ENCODE assay signal across 7 mouse cellular contexts in the genomic region with DNA sequence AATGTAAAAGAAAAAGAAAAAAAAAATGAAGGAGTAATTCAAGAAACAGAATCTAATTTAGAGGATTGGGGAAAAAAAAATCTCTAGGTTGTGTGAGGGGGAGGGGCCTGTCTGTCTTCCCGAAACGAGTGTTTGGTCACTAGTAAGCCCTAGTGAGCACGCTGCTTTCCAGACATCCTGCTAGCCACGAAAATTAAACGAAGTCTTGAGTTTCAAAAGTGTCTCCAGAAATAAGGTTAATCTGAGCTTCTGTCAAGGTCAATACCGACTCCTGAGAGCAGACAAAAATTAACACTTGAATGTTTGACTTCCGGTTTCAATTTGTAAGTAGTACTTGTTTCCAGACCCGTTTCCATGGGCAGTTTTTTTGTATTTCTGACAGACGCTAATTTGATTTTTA. TPM values are rescaled to one million over a fixed set of nuclear protein-coding genes. Genes with fewer than 3 reads are reported as not detected.
DNase-seq lines count a peak whose midpoint lies in the region; ATAC-seq and TF ChIP-seq lines count a peak whose summit lies in the region.

No protein-coding gene starts in this region.

- peak; percentile 15 for DNase-seq in urinary bladder, postnatal 36 days (ENCODE audit: low spot score in 2 of 2)
- no peak for DNase-seq in urinary bladder, adult 18-20 months (ENCODE audit: low spot score in 2 of 2)
- DNase-seq in cerebellum, adult 9-11 months = peak; percentile 31
- DNase-seq in heart, embryonic 10.5 days (ENCODE audit: low spot score) = no peak
- peak; percentile 9 to 18 for DNase-seq in kidney, adult 8-10 months
- peak; percentile 52 for DNase-seq in lung, postnatal 0 days (ENCODE audit: low spot score)
- DNase-seq in right cerebral cortex, postnatal 4 days = peak; percentile 16

- H3K36me3 ChIP-seq in heart, embryonic 10.5 days = no peaks in the 10 kb centered on the region
- no peaks in the 10 kb centered on the region for H3K36me3 ChIP-seq in lung, postnatal 0 days (ENCODE audit: insufficient read depth, low read length)

- H3K9me3 ChIP-seq in heart, embryonic 10.5 days = no peaks in the 10 kb centered on the region
- H3K9me3 ChIP-seq in lung, postnatal 0 days (ENCODE audit: low read length) = no peaks in the 10 kb centered on the region

- H3K9ac ChIP-seq in lung, postnatal 0 days (replicated peaks; ENCODE audit: low read depth) = no peak overlapping the region; the same call in 1 of the 2 replicates

- H3K4me3 ChIP-seq in heart, embryonic 10.5 days = peak overlapping the region; percentile 82
- H3K4me3 ChIP-seq in lung, postnatal 0 days (ENCODE audit: low read depth, low read length) = peak overlapping the region; percentile 64

- H3K4me2 ChIP-seq in lung, postnatal 0 days (replicated peaks; ENCODE audit: low read depth, low read length) = peak overlapping the region; percentile 89

- no peak overlapping the region for H3K27ac ChIP-seq in heart, embryonic 10.5 days
- no peak overlapping the region for H3K27ac ChIP-seq in lung, postnatal 0 days (ENCODE audit: low read length)

- H3K27me3 ChIP-seq in heart, embryonic 10.5 days (ENCODE audit: insufficient read depth, poor library complexity, severe bottlenecking) = peaks cover 4% of the 10 kb centered on the region; the same call in 1 of the 2 replicates
- H3K27me3 ChIP-seq in lung, postnatal 0 days (replicated peaks; ENCODE audit: insufficient read depth, low read length) = no peaks in the 10 kb centered on the region

- 7% methylated on average over 9 of the region's 9 CpGs for WGBS in heart, embryonic 10.5 days
- WGBS in lung, postnatal 0 days = 1% methylated on average over 9 of the region's 9 CpGs

- ATAC-seq in lung, postnatal 0 days = no peak

- H3K4me1 ChIP-seq in heart, embryonic 10.5 days = peaks cover 5% of the 10 kb centered on the region; the same call in 1 of the 2 replicates
- H3K4me1 ChIP-seq in lung, postnatal 0 days (ENCODE audit: insufficient read depth, low read depth, low read length) = no peaks in the 10 kb centered on the region

- TF ChIP-seq EP300 in lung, postnatal 0 days (IDR thresholded peaks at IDR 0.05) = no peak

- TF ChIP-seq CTCF in lung, postnatal 0 days (IDR thresholded peaks at IDR 0.05) = no peak

RNA-seq across cellular contexts. Expression of a gene that starts 1.1 kb away (rescaled TPM):
- 3.9 and 6.3 TPM in 2 replicates for polyA plus RNA-seq in heart, embryonic 10.5 days (2016; fragmentation: Nextera tagmentation; extraction: Ambion mirVana)
- polyA plus RNA-seq in lung, postnatal 0 days (2015; fragmentation: Nextera tagmentation; extraction: Ambion mirVana) = 7.5 and 9.7 TPM in 2 replicates

RNA-seq across cellular contexts. Expression of a gene that starts 27.3 kb away (rescaled TPM):
- not detected in 2 replicates for polyA plus RNA-seq in heart, embryonic 10.5 days (2016; fragmentation: Nextera tagmentation; extraction: Ambion mirVana)
- polyA plus RNA-seq in lung, postnatal 0 days (2015; fragmentation: Nextera tagmentation; extraction: Ambion mirVana) = 0.05 and 0.14 TPM in 2 replicates

Comparison
In these comparisons a context has a peak if more than half of its experiments do, and no peak if none do; other contexts are left out.
1. DNase-seq: peak in urinary bladder, postnatal 36 days (2 of 2), cerebellum, adult 9-11 months (single experiment), kidney, adult 8-10 months (2 of 2), lung, postnatal 0 days (single experiment) and right cerebral cortex, postnatal 4 days (single experiment); none in urinary bladder, adult 18-20 months (0 of 2) and heart, embryonic 10.5 days (single experiment).